Mouse (Mus musculus): ENCODE measurements around the gene Brd3.

The Brd3 gene

DNA sequence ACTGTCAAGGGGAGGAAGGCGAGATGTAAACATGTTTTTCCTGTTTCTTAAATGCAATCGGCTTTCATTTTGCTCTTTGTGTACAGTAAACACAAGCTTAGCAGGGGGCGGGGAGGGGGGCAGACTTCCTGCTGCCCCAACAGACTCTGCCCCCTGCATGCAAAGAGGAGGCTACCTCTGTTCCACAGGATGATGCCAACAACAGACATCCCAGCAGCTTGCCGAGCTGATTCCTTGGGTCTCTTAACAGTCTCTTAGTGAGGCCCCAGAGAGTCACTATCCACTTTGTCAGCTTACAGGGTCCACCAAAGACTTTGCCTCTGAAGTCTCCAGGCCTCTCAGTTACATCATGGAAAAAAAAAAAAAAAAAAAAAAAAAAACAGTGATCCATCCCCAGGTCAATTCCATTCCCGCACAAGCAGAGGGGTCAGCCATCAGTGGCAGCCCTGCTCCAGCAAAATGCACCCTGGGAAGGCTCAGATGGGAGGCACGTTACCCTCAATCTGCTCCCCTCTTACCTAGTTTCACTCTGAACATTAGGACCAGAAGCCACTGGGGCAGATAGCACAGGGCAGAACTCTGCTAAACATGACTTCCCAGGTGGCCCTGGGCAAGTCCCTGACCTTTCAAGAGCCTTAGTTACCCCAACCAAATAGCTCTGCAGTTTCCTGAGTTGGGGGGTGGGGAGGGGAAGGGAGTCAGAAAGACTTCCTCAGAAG is 102.9 kb downstream of the Brd3 start:
- no peak for DNase-seq (ENCODE audit: low spot score in 2 of 2)

DNA sequence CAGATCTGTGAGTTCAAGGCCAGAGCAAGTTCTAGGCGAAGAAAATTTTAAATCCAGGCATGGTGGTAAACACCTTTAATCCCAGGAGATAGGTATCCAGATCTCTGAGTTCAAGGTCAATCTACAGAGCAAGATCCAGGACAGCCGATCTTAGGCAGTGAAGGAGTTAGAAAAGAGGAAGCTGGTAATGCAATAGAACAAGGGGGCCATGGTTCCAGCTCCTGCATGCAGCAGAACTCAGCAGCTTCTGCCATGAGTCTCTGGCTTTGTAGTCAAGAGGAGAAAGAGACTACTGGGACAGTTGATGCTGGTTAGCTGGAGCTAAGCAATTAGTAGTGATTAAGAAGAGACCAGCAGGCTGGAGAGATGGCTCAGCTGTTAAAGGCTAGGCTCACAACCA is 105.9 kb downstream of the Brd3 start:
- DNase-seq (ENCODE audit: low spot score in 2 of 2) = no peak

DNA sequence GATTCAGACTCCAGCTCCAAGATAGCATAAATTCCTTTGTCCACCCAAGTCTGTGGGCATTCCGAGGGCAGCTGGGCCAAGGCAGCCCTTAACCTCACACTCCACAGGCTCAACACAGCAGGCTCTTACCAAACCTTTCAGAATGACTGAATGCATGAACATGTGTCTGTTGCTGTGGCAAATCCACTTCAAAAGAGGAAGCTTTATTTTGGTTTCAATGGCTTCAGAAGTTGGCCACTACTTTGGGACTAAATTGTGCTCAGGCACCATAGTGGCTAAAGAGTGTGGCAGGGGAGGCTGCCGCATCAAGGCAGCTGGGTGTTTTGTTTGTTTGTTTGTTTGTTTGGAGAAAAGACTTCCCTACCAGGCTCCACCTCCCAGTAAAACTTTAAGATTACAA is 107.4 kb downstream of the Brd3 start:
- DNase-seq (ENCODE audit: low spot score in 2 of 2) = no peak

DNA sequence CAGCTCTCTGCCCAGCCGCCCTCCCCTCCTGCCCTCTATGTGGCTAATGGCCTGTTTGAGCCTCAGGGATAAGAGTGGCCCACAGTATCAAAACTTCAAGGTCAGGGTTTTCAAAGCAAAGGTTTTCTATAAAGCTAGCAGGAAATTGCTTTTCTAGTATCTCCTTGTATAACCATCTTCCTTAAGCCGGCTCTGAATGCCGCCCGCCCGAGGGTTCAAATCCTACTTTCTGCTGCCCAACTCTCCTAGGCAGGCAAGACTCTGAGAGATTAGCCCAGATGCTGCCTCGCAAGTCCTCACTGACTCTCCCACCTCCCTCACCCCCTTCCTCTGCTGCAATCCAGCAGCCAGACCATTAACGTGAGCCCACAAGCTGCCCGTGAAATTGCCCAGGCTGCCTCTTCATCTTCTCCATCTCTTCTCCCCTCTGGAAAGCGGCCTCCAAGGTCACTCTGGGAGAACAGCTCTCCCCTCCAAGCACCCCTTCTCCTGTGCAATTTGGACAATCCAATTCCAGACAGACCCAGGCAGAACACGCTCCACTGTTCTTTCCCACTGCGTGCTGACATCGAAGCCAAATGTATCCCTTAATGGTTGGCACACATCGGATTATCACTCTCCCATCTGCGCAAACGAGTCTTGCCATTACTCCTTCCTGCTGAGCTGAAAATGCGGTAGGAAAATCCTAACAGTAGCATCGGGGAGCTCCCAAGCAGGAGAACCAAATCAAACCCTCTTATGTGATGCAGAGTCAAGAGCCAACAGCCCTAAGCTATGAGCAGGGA is 110.6 kb downstream of the Brd3 start:
- DNase-seq (ENCODE audit: low spot score in 2 of 2) = no peak
